Mouse (Mus musculus) intestine, embryonic 16.5 days (tissue): Measurements from ENCODE around the gene Itpkb. TPM values are rescaled to one million over a fixed set of nuclear protein-coding genes. Genes with fewer than 3 reads are reported as not detected.

Experiments
- ATAC-seq: fragments of 200-750 bp; cut with Nextera tagmentation; 2 replicates; pipeline ENCODE4 v1.8.0; 2017; ENCODE audit warnings: moderate TSS enrichment, moderate library complexity
- H3K27ac ChIP-seq: fragments of 300-500 bp; sonication (generic); 2 replicates; pipeline ENCODE4 v1.5.1; 2014; ENCODE audit warnings: mild to moderate bottlenecking, low read length
- H3K27me3 ChIP-seq: fragments of 300-500 bp; sonication (generic); replicated peaks from 2 replicates; pipeline ENCODE4 v1.6.1; 2014; ENCODE audit warnings: low read length, control low read depth, mixed read lengths; ENCODE audit not compliant: control insufficient read depth, insufficient read depth
- H3K36me3 ChIP-seq: fragments of 300-500 bp; sonication (generic); 2 replicates; pipeline ENCODE4 v1.6.1; 2014; ENCODE audit warnings: low read length, control low read depth; ENCODE audit not compliant: control insufficient read depth, insufficient read depth
- H3K4me1 ChIP-seq: fragments of 300-500 bp; sonication (generic); 2 replicates; pipeline ENCODE4 v1.6.1; 2014; ENCODE audit warnings: low read length, control low read depth, mixed read lengths; ENCODE audit not compliant: control insufficient read depth, insufficient read depth
- H3K4me2 ChIP-seq: fragments of 300-500 bp; sonication (generic); 2 replicates; pipeline ENCODE4 v1.6.1; 2014; ENCODE audit warnings: low read depth, low read length, control low read depth
- H3K4me3 ChIP-seq: fragments of 300-500 bp; sonication (generic); 2 replicates; pipeline ENCODE4 v1.5.1; 2014; ENCODE audit warnings: mild to moderate bottlenecking, low read length
- H3K9ac ChIP-seq: fragments of 300-500 bp; sonication (generic); 2 replicates; pipeline ENCODE4 v1.6.1; 2014; ENCODE audit warnings: low read depth, low read length
- H3K9me3 ChIP-seq: fragments of 300-500 bp; sonication (generic); 2 replicates; pipeline ENCODE4 v1.6.1; 2016; ENCODE audit warnings: low read length, control low read depth; ENCODE audit not compliant: control insufficient read depth
- WGBS: fragments of 180-500 bp; shearing (Covaris S2); extraction: QIAGEN DNeasy Blood & Tissue Kit; methylation state at CpG from one replicate; pipeline ENCODE4 v1.1.7; 2014; 5-methylcytosine and 5-hydroxymethylcytosine counted together
- polyA plus RNA-seq: library from polyadenylated mRNA; unstranded; fragments of >200 nt; fragmentation: Nextera tagmentation; extraction: Ambion mirVana; gene quantifications from 2 replicates; pipeline ENCODE4 v1.2.1, GENCODE M21; 2015

Itpkb gene
- polyA plus RNA-seq, 1 experiment from 2014 or later = 5.1 TPM

DNA sequence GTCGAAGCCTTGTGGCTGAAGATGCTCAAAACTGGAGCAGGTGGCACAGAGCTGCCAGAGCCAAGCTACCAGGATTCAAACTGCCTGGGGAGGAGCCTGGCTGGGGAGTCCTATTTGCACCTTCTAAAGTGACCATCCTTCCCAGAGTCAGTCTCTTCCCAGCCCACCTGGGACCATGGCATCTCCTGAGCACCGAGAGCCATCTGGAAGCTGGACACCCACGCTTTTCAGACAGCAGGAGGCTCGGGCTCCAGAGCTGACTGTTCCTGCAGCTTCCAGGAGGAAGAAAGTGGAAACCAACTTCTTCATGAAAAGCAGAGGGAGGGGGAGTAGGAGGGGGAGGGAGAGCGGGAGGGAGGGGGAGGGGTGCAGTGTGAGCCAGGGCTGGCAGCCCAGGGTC is 135.3 kb downstream of the Itpkb start:
- 67% methylated on average over 5 of the region's 5 CpGs for WGBS
- Histone ChIP-seq H3K9ac (no peak overlapping the region), H3K27ac (no peak overlapping the region), H3K36me3 (no peaks in the 10 kb centered on the region), H3K4me1 (no peaks in the 10 kb centered on the region), H3K4me2 (no peak overlapping the region), H3K4me3 (no peak overlapping the region), H3K9me3 (no peaks in the 10 kb centered on the region), H3K27me3 (no peaks in the 10 kb centered on the region)
- ATAC-seq = no peak

DNA sequence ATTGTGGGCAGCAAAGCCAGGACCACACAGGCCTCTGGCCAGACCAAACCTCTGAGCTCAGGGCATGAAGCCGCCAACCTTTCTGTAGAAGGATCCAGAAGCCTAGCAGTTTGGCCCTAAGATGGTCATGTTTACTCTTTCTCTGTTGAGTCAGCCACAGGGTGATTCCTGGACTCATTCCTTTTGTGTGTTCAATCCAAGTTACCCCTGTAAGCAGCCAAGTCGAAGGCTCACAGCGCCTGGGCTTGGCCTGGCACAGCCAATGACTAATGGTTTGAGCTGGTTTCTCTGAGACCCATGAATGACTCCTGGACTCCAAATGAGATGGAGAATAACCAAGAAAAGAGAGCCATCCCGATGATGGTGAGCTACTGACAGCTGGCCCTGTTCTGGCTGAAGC is 137.7 kb downstream of the Itpkb start:
- Histone ChIP-seq H3K4me3 (no peak overlapping the region), H3K9ac (no peak overlapping the region), H3K4me1 (no peaks in the 10 kb centered on the region), H3K36me3 (no peaks in the 10 kb centered on the region), H3K27ac (no peak overlapping the region), H3K9me3 (no peaks in the 10 kb centered on the region), H3K4me2 (no peak overlapping the region), H3K27me3 (no peaks in the 10 kb centered on the region)
- 88% methylated on average over 4 of the region's 4 CpGs for WGBS
- no peak for ATAC-seq

DNA sequence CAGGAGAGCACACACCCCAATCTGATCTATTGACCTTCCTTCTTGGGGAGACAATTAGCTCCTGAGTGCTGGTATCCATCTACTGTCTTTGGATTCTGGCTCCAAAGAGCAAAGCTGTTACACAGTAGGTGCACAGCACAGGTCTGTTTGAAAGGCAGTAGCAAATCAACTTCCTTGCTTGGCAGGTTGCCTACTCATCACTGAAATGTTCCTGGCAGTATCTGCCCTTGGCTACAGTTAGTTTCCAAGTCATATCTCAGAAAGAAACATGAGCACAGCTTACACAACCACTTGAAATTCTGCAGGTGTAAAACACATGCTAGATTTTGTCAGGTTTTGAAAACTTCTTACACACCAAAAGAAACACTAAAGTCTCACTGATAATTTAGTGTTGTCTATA is 143.3 kb downstream of the Itpkb start:
- H3K9me3 ChIP-seq = no peaks in the 10 kb centered on the region
- no peaks in the 10 kb centered on the region for H3K36me3 ChIP-seq
- H3K27ac ChIP-seq = no peak overlapping the region
- ATAC-seq = no peak
- H3K4me1 ChIP-seq = no peaks in the 10 kb centered on the region
- H3K4me2 ChIP-seq = no peak overlapping the region
- H3K9ac ChIP-seq = no peak overlapping the region
- H3K27me3 ChIP-seq = 0 out of 2 replicates have a peak, but pooled peaks cover 2% of the 10 kb centered on the region
- H3K4me3 ChIP-seq = no peak overlapping the region

Other genes with a start within 250 kb of the Itpkb start
- gene Coq8a, start 130.9 kb upstream of the Itpkb start, polyA plus RNA-seq = 24.8 and 30.4 TPM in 2 replicates
- 22.6 and 25.2 TPM in 2 replicates for gene Psen2, start 67.0 kb upstream of the Itpkb start, polyA plus RNA-seq
- gene Stum, start 153.0 kb downstream of the Itpkb start, polyA plus RNA-seq = 1.2 and 1.4 TPM in 2 replicates
- 90.2 and 93.8 TPM in 2 replicates for gene Parp1, start 238.4 kb downstream of the Itpkb start, polyA plus RNA-seq